Mouse (Mus musculus) hindbrain, embryonic 14.5 days (tissue): ENCODE results near the gene Efna1. TPM values are rescaled to one million over a fixed set of nuclear protein-coding genes. Genes with fewer than 3 reads are reported as not detected.

Experiments
- ATAC-seq: fragments of 200-750 bp; cut with Nextera tagmentation; 2 replicates; pipeline ENCODE4 v1.8.0; 2017; ENCODE audit warnings: moderate number of reproducible peaks, mild to moderate bottlenecking, moderate TSS enrichment, moderate library complexity; ENCODE audit not compliant: low FRiP score
- DNase-seq: peaks from one replicate; pipeline ENCODE4 v3.0.0-alpha.2; 2015; ENCODE audit warnings: low spot score
- H3K27ac ChIP-seq: fragments of 300-500 bp; sonication (generic); 2 replicates; pipeline ENCODE4 v1.5.1; 2014; ENCODE audit warnings: mild to moderate bottlenecking, moderate library complexity
- H3K27me3 ChIP-seq: fragments of 300-500 bp; sonication (generic); 2 replicates; pipeline ENCODE4 v1.6.1; 2014; ENCODE audit warnings: mild to moderate bottlenecking, low read length, mixed read lengths; ENCODE audit not compliant: control insufficient read depth, insufficient read depth
- H3K36me3 ChIP-seq: fragments of 300-500 bp; sonication (generic); replicated peaks from 2 replicates; pipeline ENCODE4 v1.6.1; 2014; ENCODE audit not compliant: control insufficient read depth, insufficient read depth
- H3K4me1 ChIP-seq: fragments of 300-500 bp; sonication (generic); replicated peaks from 2 replicates; pipeline ENCODE4 v1.6.1; 2014; ENCODE audit warnings: antibody characterized with exemption, low read length, mixed read lengths; ENCODE audit not compliant: control insufficient read depth, insufficient read depth
- H3K4me2 ChIP-seq: fragments of 300-500 bp; sonication (generic); replicated peaks from 2 replicates; pipeline ENCODE4 v1.6.1; 2014; ENCODE audit warnings: mild to moderate bottlenecking, moderate library complexity
- H3K4me3 ChIP-seq: fragments of 300-500 bp; sonication (generic); replicated peaks from 2 replicates; pipeline ENCODE4 v1.5.1; 2014; ENCODE audit warnings: mild to moderate bottlenecking, low read length
- H3K9ac ChIP-seq: fragments of 300-500 bp; sonication (generic); 2 replicates; pipeline ENCODE4 v1.6.1; 2014
- H3K9me3 ChIP-seq: fragments of 300-500 bp; sonication (generic); 2 replicates; pipeline ENCODE4 v1.6.1; 2016; ENCODE audit warnings: low read length; ENCODE audit not compliant: control insufficient read depth
- WGBS: fragments of 180-500 bp; shearing (Covaris S2); extraction: QIAGEN DNeasy Blood & Tissue Kit; methylation state at CpG from one replicate; pipeline ENCODE4 v1.1.7; 2014; 5-methylcytosine and 5-hydroxymethylcytosine counted together
- polyA plus RNA-seq: library from polyadenylated mRNA; unstranded; fragments of >200 nt; fragmentation: Nextera tagmentation; extraction: Ambion mirVana; gene quantifications from 2 replicates; pipeline ENCODE4 v1.2.1, GENCODE M21; 2014

Efna1 gene
- polyA plus RNA-seq, 1 experiment from 2014 or later: 10.8 TPM

- H3K27me3 ChIP-seq: no peaks in the 10 kb centered on the region
- H3K9ac ChIP-seq: no peak overlapping the region
- H3K4me2 ChIP-seq: no peak overlapping the region
- no peaks in the 10 kb centered on the region for H3K9me3 ChIP-seq
- 70% methylated on average over 16 of the region's 16 CpGs for WGBS
- H3K36me3 ChIP-seq: peaks cover 40% of the 10 kb centered on the region
- no peak for ATAC-seq
- H3K4me1 ChIP-seq: peaks cover 10% of the 10 kb centered on the region
- no peak for DNase-seq
- no peak overlapping the region for H3K4me3 ChIP-seq
- H3K27ac ChIP-seq: no peak overlapping the region
These were observed 49.1 kb downstream of the Efna1 start for GRCm38 (mm10) chr3:89231772-89232275.

- ATAC-seq: no peak
These were observed 49.6 kb downstream of the Efna1 start for GRCm38 (mm10) chr3:89231345-89231744.

DNA sequence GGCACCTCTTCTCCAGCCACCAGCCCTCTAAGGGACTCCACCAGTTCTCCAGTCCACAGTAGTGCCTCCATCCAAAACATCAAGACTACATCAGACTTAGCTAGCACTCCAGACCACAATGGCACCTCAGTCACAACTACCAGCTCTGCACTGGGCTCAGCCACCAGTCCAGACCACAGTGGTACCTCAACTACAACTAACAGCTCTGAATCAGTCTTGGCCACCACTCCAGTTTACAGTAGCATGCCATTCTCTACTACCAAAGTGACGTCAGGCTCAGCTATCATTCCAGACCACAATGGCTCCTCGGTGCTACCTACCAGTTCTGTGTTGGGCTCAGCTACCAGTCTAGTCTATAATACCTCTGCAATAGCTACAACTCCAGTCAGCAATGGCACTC, 50.4 kb downstream of the Efna1 start:
- Histone ChIP-seq H3K4me3 (no peak overlapping the region), H3K9me3 (no peaks in the 10 kb centered on the region), H3K36me3 (peaks cover 27% of the 10 kb centered on the region), H3K4me1 (peaks cover 19% of the 10 kb centered on the region), H3K4me2 (no peak overlapping the region), H3K27ac (no peak overlapping the region), H3K27me3 (no peaks in the 10 kb centered on the region), H3K9ac (no peak overlapping the region)
- 92% methylated on average over 2 of the region's 2 CpGs for WGBS
- DNase-seq: no peak
- ATAC-seq: no peak

More at GRCm38 (mm10) chr3:89231345-89231744, 49.6 kb downstream of the Efna1 start:
- Histone ChIP-seq H3K27ac (no peak overlapping the region), H3K36me3 (peaks cover 35% of the 10 kb centered on the region), H3K9ac (no peak overlapping the region), H3K27me3 (no peaks in the 10 kb centered on the region), H3K4me3 (no peak overlapping the region), H3K9me3 (no peaks in the 10 kb centered on the region), H3K4me1 (peaks cover 15% of the 10 kb centered on the region), H3K4me2 (no peak overlapping the region)
- no peak for DNase-seq
- 83% methylated on average over 7 of the region's 7 CpGs for WGBS

DNA sequence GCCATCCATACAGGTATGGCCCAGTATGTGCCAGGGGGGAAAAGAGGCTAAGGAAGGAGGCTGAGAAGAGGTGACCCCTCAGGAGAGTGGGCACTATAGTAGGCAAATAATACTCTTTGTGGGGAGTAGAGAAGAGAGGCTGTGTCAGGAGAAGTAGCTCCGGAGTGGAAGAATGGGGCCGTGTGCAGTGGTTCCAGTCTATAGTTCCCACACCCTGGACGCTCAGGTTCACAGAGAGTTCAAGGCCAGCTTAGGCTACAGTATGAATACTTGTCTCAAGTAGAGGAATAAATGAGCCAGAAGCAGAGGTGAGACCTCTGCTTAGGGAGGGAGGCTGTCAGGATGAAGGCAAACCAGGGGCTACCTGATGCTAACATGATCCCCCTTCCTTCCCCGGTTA, 51.7 kb downstream of the Efna1 start:
- Histone ChIP-seq H3K27me3 (no peaks in the 10 kb centered on the region), H3K4me1 (peaks cover 31% of the 10 kb centered on the region), H3K9ac (no peak overlapping the region), H3K27ac (no peak overlapping the region), H3K9me3 (no peaks in the 10 kb centered on the region), H3K36me3 (peaks cover 14% of the 10 kb centered on the region), H3K4me2 (no peak overlapping the region), H3K4me3 (no peak overlapping the region)
- ATAC-seq (no peak), DNase-seq (no peak)
- 59% methylated on average over 4 of the region's 4 CpGs for WGBS

DNA sequence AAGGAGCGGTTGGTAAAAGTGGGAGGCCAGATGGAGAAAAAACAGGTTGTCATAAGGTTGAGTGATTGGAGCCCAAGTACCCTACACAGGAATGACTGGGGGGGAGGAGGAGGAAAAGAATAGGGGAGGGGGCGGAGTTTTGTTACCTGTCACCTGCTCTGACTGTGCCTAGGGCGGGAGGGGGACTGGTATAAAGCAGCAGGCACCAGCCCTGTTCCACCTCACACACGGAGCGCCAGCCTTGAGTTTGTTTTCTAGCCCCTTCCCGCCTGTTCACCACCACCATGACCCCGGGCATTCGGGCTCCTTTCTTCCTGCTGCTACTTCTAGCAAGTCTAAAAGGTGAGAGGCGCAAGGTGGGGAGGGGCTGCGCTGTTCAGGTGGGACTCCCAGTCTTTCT, 52.1 kb downstream of the Efna1 start, which contains the start of gene Muc1:
Gene Muc1 (plus strand): TSS at position 222 of the 400 bp plus-strand sequence.
- H3K4me1 ChIP-seq: peaks cover 35% of the 10 kb centered on the region
- peak within 1 kb of the TSS; percentile 18; the same call in 1 of the 2 replicates for H3K9ac ChIP-seq
- H3K36me3 ChIP-seq: peaks cover 10% of the 10 kb centered on the region

GRCm38 (mm10) chr3:89228180-89228549, 52.8 kb downstream of the Efna1 start:
- Histone ChIP-seq H3K4me2 (peak overlapping the region; percentile 56), H3K9ac (peak overlapping the region; percentile 18; the same call in 1 of the 2 replicates), H3K9me3 (no peaks in the 10 kb centered on the region), H3K27ac (peak overlapping the region; percentile 51; the same call in 1 of the 2 replicates), H3K27me3 (no peaks in the 10 kb centered on the region), H3K4me3 (peak overlapping the region; percentile 38), H3K36me3 (peaks cover 3% of the 10 kb centered on the region; the same call in 1 of the 2 replicates), H3K4me1 (peaks cover 35% of the 10 kb centered on the region)
- ATAC-seq: no peak
- DNase-seq: peak; percentile 89
- under 1% methylated on average over 20 of the region's 20 CpGs for WGBS

More for the DNA sequence above, 52.1 kb downstream of the Efna1 start, which contains the start of gene Muc1:
- Histone ChIP-seq H3K4me3 (peak within 1 kb of the TSS; percentile 38), H3K9me3 (no peaks in the 10 kb centered on the region), H3K4me2 (peak within 1 kb of the TSS; percentile 56), H3K27me3 (no peaks in the 10 kb centered on the region), H3K27ac (peak within 1 kb of the TSS; percentile 51)
- DNase-seq (no peak), ATAC-seq (no peak)
- WGBS: 35% methylated on average over 10 of the region's 10 CpGs

DNA sequence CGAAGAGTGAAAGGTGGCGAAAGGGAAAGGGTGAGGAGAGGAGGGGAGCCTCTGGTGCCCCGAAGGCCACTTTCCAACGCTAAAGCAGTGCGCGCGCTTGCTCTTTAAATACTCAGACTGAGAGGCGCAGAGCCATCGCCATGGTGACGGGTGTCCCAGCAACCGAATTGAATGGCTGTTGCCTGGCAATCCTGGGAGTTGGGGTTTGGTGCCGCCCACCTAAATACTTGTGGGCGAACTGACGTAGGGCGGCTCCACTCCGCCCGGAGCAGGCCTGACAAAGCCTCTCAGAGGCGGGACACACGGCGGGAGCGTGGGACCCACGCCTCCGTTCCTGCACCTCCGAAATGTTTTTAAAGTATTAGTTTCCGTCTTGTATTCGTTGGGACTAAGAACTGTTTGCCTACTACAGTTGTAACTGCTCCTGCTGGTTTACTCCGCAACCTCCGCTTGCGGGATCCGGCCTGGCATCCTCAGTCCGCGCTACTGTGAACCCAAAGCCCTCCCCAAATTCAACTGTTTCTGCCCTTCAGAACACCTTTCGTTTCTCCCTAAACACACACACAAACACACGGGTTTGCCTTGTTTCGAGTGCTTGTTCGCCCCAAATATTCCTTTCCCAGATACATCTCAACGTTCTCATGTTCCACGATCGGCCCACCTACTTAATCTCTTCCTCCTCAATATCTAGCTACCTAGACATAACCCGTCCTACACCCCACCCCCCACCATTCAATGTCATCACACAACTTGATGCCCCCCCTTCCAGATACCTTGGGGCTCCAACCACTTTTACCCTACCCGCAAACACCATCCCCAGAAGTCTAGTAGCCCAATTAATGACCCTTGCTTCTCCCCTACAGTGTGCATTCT, 53.4 kb downstream of the Efna1 start:
- peaks cover 35% of the 10 kb centered on the region for H3K4me1 ChIP-seq
- H3K9ac ChIP-seq: peak overlapping the region; percentile 66
- H3K4me2 ChIP-seq: peak overlapping the region; percentile 56
- H3K4me3 ChIP-seq: peak overlapping the region; percentile 38
- DNase-seq: peak; percentile 90
- WGBS: 2% methylated on average over 41 of the region's 41 CpGs
- H3K9me3 ChIP-seq: no peaks in the 10 kb centered on the region
- H3K36me3 ChIP-seq: no peaks in the 10 kb centered on the region
- no peaks in the 10 kb centered on the region for H3K27me3 ChIP-seq
- H3K27ac ChIP-seq: peak overlapping the region; percentile 81
- peak; percentile 67 for ATAC-seq

DNA sequence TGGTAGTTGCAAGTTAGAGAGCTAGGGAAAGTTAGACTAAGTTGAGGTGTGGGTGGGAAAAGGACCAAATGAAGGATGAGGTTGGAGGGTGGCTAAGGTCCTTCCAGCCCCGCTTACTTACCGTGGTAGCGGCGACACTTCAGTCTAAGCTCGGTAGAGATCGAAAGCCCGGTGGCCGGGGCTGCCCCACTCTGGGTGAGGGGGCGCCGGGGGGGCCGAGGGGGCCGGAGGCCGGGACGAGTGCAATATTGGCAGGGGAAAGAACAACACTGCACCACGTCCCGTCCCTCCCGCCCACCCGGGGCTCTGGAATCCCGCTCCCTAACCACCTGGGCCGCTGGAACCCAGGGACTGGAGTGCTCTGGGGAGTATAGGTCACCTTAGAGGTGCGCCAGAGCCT, 54.0 kb downstream of the Efna1 start, which contains the start of gene Mtx1:
Gene Mtx1 (minus strand): TSS at position 189 of the 400 bp plus-strand sequence.
- peak within 1 kb of the TSS; percentile 66 for H3K9ac ChIP-seq
- H3K36me3 ChIP-seq: no peaks in the 10 kb centered on the region; the same call in 1 of the 2 replicates
- peak within 1 kb of the TSS; percentile 56 for H3K4me2 ChIP-seq
- WGBS: 3% methylated on average over 21 of the region's 21 CpGs
- DNase-seq (no peak), ATAC-seq (no peak)
- no peaks in the 10 kb centered on the region for H3K9me3 ChIP-seq
- no peaks in the 10 kb centered on the region for H3K27me3 ChIP-seq
- H3K27ac ChIP-seq: peak within 1 kb of the TSS; percentile 81
- peak within 1 kb of the TSS; percentile 38 for H3K4me3 ChIP-seq
- H3K4me1 ChIP-seq: peaks cover 35% of the 10 kb centered on the region

- Histone ChIP-seq H3K36me3 (no peaks in the 10 kb centered on the region; the same call in 1 of the 2 replicates), H3K9ac (peak overlapping the region; percentile 66), H3K4me1 (peaks cover 35% of the 10 kb centered on the region), H3K27me3 (no peaks in the 10 kb centered on the region), H3K9me3 (no peaks in the 10 kb centered on the region), H3K27ac (peak overlapping the region; percentile 81), H3K4me2 (peak overlapping the region; percentile 56), H3K4me3 (peak overlapping the region; percentile 38)
- DNase-seq: no peak
- 8% methylated on average over 11 of the region's 11 CpGs for WGBS
- no peak for ATAC-seq
These were observed 54.6 kb downstream of the Efna1 start for GRCm38 (mm10) chr3:89226361-89226760.
